Mouse (Mus musculus) A20 (cell line): ENCODE measurements around the gene Ankrd23.

Experiments used
- DNase-seq: peaks from one replicate; pipeline ENCODE4 v3.0.0-alpha.2; 2011; ENCODE audit warnings: low read depth, low spot score

The Ankrd23 gene

DNA sequence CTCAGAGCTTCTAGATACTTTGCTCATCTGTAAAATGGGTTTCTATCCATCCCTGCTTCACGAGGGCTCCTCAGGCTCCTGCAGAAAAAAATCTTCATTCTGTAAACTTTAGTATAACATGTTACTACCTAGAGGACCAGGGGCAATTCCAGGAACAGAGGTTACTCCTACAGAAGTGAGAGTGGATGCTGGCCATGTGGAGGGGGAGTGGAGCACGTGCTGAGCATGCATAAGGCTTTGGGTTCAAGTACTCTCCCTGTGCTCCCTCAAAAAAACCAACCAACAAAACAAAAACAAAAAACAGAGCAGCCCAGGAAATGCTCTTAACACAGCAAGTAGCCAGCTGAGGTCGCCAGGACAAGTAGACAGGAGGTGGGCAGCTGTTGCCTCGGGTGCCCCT is 26.9 kb upstream of the Ankrd23 start:
- DNase-seq: no peak

DNA sequence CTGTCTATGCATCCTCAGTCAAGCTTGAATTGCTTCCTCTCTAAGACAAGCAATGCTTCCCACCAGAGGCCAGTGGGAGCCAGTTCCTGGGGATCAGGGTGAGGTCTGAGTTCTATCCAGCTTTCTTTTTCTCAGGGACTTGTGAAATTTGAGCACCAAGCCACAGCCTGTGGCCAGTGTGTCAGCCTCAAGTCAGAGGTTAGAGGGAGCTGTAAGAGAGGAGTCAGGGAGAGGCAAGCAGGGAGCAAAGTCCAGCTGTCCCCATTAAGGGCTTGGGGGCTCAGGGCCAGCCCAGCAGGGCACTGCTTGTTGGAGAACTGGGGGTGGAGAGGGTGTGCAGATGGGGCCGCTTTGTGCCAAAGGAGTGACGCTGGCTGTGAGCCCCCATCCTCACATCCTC is 26.5 kb upstream of the Ankrd23 start:
- DNase-seq: no peak

DNA sequence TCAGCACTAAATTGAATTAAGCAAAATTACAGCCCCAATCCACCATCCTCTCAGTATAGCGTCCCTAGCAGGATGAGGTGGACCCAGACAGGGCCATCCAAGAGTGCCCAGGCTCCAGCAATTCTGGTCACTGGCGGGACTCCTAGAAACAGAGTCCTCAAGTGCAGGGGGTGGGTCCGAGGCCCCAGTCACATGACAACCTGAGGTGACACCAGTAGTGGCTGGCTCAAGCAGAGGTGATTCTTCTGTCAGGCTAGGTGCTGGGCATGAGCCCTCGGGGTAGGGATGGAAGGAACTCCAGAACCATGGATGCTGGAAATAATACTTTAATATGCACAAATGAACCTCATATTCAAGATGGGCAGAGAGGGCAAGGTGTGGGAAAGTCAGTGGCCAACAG is 25.7 kb upstream of the Ankrd23 start:
- DNase-seq: no peak

DNA sequence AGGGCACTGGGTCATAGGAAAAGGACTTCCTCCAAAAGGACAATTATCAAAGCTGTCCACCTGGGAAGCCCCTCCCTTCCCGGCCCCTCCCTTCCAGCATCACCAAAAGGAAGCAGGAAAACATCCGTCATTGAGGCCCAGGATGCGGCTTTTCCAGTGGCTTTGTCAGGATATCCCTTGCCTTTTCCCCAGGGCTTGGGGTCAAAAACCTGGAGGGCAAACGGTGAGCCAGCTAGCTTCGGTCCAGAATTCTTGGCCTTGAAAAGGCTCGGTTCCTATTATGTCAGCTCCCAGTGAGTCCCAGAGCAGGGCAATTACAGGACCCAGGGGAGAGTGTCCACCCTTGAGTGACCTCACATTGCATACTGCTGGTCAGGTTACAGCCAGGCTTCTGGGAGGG is 24.2 kb upstream of the Ankrd23 start:
- no peak for DNase-seq

DNA sequence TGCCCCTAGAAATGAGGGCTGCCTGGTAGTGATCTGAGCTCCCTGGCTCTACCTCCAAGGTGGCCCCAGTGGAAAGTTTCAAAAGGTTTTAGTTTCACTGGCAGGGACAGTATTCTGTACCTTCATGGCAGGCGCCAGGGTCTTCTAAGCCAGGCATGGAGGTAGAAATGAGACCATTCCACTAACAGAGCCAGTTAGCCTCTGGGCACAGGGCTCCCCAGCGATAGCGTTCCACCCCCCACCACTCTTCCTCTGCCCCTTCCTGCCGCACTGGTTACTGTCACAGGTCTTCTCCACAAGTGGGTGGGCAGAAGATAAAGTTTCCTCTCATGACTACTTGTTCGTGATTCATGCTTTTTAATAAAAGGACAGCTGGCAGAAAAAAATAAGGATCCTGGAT is 23.2 kb upstream of the Ankrd23 start:
- DNase-seq: no peak

DNA sequence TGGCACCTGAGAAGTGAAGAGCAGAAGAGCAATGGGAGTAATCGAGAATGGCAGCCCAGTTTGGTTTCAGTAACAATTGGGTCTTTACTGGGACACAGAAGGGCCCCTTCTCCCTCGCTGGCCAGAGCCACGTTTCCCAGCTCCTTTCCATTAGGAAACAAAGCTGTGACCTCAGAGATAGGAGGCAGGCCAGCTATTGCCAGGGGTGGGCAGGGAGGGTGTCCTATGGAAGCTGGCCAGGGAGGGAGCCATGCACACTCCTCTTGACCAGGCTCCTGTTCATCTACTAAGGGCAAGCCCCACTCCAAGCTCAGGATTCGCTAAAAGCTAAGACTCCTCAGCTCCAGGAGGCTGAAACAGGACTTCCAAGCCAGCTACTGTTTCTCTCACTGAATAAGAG is 22.6 kb upstream of the Ankrd23 start:
- DNase-seq: no peak

DNA sequence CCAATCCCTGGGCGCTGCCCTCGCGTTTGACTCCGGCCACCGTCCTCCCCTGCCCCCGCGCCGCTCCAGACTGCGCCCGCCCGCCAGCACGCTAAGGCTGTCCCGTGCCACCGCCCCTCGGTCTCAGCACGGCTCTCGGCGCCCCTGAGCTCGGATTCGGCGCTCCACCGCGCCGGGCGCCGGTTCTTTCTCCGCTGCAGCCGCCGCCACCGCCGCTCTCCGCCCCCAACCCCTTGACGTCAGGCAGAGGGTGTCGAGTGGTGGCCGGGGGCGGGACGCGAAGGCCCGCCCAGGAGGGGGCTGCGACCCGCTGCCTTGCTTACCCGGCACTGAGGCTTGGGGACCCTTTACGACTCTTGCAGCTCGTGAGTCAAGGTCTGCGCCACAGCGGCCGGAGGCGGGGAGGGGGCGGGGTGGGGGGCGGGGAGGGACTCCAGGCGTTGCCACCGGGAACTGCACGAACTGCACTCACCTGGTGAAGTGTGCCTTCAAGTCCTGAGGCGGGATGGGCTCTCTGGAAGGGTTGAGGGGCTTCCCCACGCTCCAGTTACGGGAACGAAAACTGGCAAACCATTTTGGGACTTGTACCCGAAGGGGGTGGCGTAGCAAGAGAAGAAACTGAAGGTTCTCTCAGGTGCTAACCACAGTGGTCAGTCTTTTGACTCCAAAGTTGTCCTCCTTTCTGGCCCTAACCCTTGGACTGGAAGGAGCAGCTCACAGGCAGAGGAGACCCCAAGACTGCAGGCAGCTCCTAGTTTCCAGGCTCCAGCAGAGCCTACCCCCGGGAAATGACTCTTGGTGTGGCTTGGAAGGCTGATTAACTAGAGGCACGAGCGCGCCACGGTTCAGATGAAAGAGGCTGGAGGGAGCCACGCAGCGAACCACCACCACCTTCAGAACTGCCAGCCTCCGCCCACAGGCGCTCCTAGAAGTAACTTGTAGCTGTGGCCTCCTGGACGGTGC is 21.6 kb upstream of the Ankrd23 start, which contains the start of gene Sema4c:
TSS of gene Sema4c (minus strand) at position 319 of the 963 bp plus-strand sequence.
- DNase-seq: peak; percentile 59

DNA sequence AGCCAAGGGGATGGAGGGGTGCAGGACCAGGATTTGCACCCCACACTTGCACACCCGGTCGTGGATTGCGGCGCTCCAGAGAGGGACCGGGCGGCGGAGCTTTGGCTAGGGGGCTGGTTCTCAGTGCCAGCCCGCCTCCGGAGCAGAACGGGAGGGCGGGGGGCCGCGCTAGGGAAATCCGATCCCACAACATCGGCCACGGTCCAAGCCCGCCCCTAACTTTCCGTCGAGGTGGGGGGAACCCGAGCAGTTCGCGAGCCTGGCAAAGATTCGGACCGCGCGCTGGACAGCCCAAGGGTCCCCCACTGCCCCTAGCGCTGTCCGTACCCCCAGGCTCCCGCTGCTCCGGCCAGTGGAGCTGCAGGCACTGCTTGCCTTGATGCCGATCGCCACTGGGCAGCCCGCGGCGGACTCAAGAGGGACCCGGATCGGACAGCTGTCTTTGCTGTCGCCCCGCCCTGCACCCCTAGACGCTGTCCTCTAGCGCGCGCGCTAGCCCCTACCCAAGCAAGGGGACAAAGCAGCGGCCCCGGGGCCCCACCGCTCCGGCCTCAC is 20.9 kb upstream of the Ankrd23 start:
- no peak for DNase-seq

DNA sequence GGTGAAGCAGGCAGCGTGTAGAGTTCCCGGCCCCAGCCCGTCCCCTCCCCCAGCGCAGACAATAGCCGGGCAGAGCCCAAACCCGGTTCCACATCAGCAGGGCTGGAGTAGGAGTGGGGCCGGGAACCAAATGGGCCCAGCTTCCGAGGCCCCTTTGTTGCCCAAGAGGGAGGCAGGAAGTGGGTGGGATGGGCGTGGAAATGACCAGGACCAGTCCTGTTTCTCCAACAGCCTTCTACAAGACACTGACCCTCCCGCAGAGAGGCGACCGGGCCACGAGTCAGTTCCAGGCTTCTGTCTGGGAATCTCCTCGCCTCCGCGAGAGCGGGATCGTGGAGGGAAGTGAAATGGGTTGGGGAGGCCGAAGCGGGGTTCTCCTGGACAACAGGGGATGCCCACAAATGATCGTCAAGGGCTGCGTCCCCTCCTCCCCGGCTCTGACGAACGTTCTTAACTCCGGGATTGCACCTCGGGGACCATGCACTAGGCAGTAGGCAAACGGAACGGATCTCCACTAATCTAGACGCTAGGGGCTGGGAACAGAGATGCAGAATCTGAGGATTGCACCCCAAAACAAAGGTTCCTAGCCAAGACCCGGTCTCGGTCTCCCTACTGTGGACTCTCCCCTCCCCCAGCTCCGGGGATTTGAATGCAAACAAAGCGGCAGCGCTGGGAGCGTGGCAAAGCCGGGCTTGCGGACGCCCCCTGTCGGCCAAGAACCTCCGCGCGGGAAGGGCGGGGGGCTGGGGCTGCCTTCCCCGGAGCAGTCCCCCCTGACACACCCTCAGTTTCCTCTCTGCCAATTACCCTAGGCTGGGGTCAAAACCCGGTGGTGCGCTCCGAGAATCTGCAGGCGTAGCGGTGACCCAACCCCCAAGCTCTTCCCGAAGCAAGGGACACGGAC is 20.1 kb upstream of the Ankrd23 start:
- DNase-seq: peak; percentile 66

DNA sequence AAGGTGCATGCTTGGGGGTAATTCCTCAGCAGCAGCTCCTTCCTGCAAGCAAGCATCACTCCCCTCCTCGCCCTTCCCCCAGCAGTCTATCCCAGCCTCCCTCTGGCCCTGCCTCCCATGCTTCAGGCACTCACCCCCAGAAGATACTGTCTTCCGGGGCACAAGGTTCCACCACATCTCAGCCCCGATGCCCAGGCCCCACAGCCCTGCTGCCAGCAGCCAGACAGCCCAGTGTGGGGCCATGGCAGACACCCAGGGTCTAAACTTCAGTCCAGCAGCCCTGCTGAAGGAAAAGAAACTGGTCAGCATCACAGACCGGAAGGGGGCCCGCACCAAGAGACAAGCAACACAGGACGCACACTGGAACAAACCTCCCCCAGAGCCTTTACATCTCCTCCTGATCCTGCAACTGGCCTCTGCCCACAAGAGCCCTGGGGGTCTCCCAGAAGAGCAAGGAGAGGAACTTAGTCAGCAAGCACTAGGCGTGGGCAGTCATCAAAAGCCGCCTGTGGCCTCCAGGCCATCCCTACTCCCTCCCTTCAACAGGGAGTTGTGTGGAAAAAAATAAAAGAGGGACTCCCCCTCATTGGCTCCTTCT is 19.2 kb upstream of the Ankrd23 start:
- DNase-seq: no peak

DNA sequence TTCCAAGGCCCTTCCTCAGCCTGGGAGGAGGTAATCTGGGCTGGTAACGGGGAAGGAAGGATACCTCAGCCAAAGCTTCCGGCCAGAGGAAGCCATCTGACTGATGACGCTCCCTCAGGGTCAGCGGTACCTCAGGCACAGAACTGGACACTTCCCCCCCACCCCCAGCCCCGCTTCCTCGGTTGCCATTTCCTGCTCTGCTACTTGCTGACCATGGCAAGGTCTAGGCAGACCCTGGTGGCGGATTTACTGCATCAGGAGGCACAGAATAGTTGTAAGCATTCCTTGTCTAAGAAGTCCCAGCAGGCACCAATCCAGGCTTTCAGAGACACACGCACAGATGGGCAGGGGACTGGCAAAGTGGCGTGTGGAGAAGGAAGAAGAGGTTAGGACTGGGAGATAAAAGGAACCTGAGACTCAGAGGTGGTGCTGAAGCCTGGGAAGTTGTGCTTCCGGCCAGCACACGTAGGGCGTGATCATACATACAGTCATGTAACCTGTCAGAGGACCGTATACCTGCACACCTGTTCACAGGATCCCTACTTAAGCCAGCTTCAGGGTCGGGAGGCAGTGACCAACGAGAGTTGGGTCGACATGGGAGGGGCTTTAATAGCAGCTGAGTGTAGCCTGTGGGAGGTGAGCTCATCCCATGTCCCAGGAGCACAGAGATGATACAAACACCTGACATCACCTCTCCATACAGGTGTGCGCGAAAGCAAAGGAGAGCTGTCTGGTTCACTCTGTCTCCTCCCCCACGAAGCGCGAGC is 18.1 kb upstream of the Ankrd23 start:
- no peak for DNase-seq

DNA sequence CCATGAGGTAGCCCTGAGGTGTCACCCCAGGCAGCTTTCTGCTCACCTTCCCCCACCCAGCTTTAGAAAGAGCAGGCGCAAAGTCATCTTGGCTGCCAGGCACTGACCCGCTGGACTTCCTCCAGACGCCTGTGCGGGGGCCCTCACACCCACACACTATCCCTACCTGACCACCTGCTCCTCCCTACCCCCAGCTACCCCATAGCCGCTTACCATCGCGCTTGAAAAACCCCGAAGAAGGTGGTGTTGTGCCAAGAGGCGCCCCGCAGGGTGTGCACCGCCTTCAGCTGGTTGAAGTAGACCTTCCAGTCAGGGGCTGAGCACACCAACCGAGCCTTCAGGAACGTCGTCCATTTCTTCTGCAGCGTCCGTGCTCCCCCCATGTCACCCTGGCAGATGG is 15.8 kb upstream of the Ankrd23 start:
- DNase-seq: peak; percentile 25

DNA sequence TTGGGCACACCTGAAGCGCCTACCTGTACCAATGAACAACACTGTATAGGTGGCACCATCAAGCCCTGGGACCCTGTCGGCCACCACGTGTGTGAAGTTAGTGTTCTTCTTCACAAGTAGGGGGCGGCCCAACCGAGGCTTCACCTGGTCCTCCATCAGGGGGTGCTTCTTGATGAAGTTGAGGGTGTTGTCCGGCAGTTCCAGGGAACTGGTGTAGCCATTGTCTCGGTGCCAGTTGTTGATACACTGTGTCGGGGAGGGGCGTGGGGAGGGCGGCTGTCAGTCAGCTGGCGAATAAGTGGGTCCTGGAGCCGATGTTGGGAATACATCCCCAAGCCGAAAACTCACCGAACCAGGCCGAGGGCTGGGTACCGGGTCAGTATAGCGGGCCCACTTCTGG is 15.2 kb upstream of the Ankrd23 start:
- no peak for DNase-seq

DNA sequence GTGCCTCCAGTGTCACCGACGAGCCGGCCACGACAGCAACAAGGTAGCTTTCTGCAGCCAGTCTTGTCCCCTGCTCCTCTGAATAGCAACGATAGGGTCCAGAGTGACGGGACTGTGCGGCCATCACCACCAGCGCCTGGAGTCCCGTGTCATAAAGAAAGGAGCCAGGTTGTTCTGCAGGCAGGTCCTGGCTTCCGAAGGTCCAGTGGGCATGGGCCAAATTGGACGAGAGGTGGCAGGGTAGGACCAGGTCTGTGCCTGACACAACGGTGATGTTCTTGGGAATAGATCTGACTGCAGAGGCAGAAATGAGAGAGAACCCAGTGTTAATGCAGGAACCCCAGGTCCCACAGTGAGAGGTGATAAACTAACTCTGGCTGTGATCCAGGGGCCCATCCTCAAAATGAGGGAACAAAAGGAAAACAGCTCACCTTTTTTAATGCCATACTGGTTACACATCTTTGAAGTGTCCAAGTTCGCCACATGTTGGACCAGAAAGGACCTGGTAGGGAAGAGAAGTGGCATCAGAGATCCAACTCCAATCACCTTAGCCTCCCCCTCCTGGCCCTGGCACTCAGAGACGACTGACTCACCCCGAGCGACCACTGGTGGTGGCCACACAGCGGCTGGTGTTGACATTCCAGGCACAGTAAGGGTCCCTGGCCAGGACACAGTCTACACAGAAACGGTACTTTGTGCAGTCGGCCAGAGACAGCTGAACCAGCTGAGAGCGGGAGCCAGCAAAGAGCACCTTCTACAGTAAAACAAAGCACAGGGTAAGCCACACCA is 13.6 kb upstream of the Ankrd23 start:
- DNase-seq: no peak

DNA sequence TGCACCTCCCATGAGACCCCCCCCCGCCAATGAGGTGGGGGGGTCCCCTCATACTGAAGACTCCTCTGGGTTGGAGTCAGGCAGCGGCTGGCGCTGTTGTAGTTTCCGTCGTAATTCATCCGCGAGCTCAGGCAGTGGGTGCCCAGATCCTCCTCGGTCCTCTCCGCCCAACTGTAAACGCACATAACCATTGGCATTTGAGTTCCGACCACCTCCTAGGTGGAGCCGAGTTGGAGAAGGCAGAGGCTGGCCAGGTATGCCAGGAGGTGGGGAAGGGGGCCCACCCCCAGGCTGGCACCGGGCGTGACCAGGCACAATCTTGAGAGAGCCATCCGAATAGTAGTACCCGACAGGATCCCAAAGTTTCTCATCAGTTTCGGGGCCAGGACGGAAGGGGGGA is 12.8 kb upstream of the Ankrd23 start:
- DNase-seq: no peak

DNA sequence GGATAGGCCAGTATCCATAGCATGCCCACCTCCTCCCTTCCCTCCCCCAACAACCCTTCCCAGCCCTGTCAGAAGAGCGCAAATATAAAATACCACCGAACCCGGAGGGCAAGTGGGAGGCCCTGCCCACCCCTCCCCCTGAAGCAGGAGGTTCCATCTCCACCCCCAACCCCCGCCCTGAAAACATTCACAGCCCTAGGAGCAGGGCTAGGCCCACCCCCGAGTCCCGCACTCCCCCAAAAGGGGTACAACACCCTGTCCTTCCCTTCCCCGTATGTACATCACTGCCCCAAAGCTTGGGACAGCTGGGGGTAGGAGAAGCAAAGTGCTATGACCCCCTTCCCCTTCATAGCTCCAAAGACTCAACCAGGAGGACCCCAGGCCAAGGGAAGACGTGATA is 12.1 kb upstream of the Ankrd23 start:
- DNase-seq: no peak

DNA sequence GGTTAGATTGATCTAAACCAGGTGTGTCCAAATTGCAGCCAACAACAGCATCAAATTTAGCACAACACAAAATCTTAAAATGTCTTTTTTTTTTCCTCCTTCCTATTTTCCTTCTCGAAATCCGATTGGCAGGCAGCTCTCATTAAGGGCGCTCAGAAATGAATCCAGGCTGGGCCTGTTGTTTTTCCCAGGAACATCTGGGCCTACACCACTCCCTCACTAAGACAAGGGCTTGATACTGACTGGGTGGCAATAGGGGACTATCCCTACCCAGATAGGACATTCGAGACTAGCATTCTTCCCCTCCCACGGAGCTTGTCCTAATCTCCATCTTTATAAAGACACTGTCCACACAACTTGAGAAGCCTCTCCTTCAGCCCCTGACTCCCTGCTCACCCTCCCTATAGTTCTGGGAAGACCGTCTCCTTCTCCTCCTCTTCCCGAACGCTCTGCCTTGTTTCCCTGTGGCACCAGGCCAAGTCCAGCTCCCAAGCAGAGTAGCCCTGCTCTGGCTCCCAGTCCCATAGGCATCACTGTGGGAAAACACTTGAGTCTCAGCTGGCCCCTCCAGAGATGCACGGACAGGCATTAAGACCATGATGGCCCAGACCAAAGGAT is 11.4 kb upstream of the Ankrd23 start:
- DNase-seq: no peak

DNA sequence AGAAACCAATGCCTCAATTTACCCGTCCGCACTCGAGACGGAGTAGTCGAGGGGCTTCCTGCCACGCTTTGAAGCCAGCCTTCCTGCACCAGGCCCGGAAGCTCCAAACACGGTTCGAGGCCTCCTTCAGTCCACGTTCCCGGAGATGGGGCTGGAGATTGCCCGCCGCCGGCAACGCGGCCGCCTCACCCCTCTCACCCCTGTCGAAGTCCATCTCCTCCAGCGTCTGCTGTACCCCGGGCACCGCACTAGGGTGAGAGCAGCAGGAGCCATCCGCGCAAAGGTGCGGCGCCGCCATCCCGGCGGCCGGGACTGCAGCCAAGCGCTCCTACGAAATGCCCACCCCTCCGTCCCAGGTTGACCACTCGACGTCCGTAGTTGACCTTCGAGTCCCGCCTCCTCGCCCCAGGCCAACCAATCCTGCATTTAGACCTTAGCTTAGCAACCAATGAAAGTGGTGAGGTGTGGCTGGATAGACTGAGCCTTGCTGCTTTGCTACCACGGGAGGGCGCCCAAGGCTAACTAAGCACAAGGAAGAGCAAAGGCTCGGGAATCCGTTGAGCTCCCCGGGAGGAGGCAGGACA is 10.3 kb upstream of the Ankrd23 start, which contains the start of gene Ankrd39:
TSS of gene Ankrd39 (minus strand) at position 558 of the 584 bp plus-strand sequence.
- DNase-seq: peak; percentile 98
